8 mouse cellular contexts compared by ENCODE assay signal in the genomic region with DNA sequence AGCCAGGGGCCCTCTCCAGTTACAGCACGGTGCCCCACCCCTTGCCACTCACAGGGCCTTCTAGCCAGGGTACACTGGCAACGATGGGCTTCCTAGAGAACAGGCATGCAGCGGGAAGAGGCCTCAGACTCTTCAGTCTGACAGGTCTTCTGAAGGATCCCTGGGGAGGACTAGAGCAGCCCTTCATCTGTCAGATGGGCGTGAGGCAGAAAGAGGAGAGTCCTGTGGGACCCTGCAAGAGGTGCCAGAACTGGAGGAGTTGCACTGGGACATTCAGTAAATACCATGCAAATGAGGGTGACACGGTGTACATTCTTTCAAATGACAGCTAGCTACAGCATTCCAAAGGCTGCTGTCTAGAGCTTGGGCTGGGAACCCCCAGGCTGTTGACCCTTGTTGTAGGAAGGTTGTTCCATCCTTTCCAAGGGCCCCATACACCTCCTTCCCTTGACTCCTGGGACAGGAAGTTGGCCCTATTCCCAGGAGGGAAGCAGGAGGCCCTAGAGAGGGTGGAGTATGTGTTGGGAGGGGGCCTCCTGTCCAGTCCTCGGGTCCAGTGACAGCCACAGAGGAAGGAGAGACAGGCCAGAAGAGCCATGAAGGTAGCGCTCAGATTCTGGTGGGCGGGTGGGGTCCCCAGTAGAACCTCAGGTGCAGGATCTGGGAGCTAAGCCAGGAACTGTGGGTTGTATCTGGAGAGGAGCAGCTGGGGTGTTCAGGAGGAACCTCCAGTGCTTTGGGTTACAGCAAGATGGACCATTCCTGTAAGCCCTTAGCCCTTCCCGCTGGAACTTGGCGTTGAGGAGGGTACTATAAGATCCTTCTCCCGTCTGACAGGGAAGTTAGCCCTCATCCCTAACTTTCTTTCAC. TPM values are rescaled to one million over a fixed set of nuclear protein-coding genes. Genes with fewer than 3 reads are reported as not detected.
A peak's percentile ranks its signal among the peaks of the same experiment; 100 is the strongest.
DNase-seq lines count a peak whose midpoint lies in the region; ATAC-seq and TF ChIP-seq lines count a peak whose summit lies in the region.

No protein-coding gene starts in this region.

- ATAC-seq in heart, embryonic 11.5 days (replicated peaks; ENCODE audit: insufficient number of reproducible peaks, low FRiP score, low TSS enrichment): no peak; the same call in 1 of the 2 replicates
- no peak for ATAC-seq in kidney, embryonic 14.5 days (ENCODE audit: low FRiP score, low TSS enrichment)

- no peaks in the 10 kb centered on the region for H3K9me3 ChIP-seq in heart, embryonic 11.5 days (replicated peaks; ENCODE audit: control insufficient read depth, low read length)
- no peaks in the 10 kb centered on the region for H3K9me3 ChIP-seq in kidney, embryonic 14.5 days (ENCODE audit: control insufficient read depth, low read length)

- DNase-seq in adrenal gland, adult 8-10 months: peak; percentile 72
- DNase-seq in adrenal gland, postnatal 25 days: no peak
- peak; percentile 65 for DNase-seq in brain, embryonic 14.5 days (ENCODE audit: low read depth)
- peak; percentile 81 for DNase-seq in lung, postnatal 14 days
- no peak for DNase-seq in layer of hippocampus, postnatal 25 days (ENCODE audit: extremely low spot score in 1 of 2, low spot score in 1 of 2)
- no peak for DNase-seq in thymus, postnatal 10 days (ENCODE audit: low spot score in 2 of 2)

- peaks cover 73% of the 10 kb centered on the region for H3K4me1 ChIP-seq in heart, embryonic 11.5 days (ENCODE audit: control insufficient read depth, insufficient read depth, low read length)
- H3K4me1 ChIP-seq in kidney, embryonic 14.5 days (ENCODE audit: control insufficient read depth, insufficient read depth, low read length): peaks cover 74% of the 10 kb centered on the region

- no peak for TF ChIP-seq CTCF in brain, embryonic 14.5 days (IDR thresholded peaks at IDR 0.05; ENCODE audit: borderline replicate concordance, extremely low read depth, insufficient read depth, insufficient read length)

- H3K4me2 ChIP-seq in heart, embryonic 11.5 days: peak overlapping the region; percentile 80
- peak overlapping the region; percentile 83 for H3K4me2 ChIP-seq in kidney, embryonic 14.5 days (replicated peaks; ENCODE audit: low read depth, low read length)

- no peaks in the 10 kb centered on the region; the same call in 1 of the 2 replicates for H3K27me3 ChIP-seq in heart, embryonic 11.5 days (ENCODE audit: control insufficient read depth, insufficient read depth, low read length)
- no peaks in the 10 kb centered on the region for H3K27me3 ChIP-seq in kidney, embryonic 14.5 days (ENCODE audit: control insufficient read depth, insufficient read depth, low read length)

- peak overlapping the region; percentile 81 for H3K9ac ChIP-seq in heart, embryonic 11.5 days (ENCODE audit: low read depth, low read length)
- H3K9ac ChIP-seq in kidney, embryonic 14.5 days (ENCODE audit: low read depth, low read length): peak overlapping the region; percentile 65; the same call in 1 of the 2 replicates

- peaks cover 7% of the 10 kb centered on the region for H3K36me3 ChIP-seq in heart, embryonic 11.5 days (ENCODE audit: control insufficient read depth, insufficient read depth, low read length)
- peaks cover 25% of the 10 kb centered on the region for H3K36me3 ChIP-seq in kidney, embryonic 14.5 days (ENCODE audit: control insufficient read depth, insufficient read depth, low read length)

- H3K4me3 ChIP-seq in heart, embryonic 11.5 days (ENCODE audit: low read depth, low read length): peak overlapping the region; percentile 48
- H3K4me3 ChIP-seq in kidney, embryonic 14.5 days (ENCODE audit: low read length): peak overlapping the region; percentile 53

- H3K27ac ChIP-seq in heart, embryonic 11.5 days (ENCODE audit: low read depth, low read length): peak overlapping the region; percentile 95
- peak overlapping the region; percentile 98 for H3K27ac ChIP-seq in kidney, embryonic 14.5 days (ENCODE audit: low read depth, low read length)

- 22% methylated on average over 11 of the region's 11 CpGs for WGBS in heart, embryonic 11.5 days (ENCODE audit: insufficient replicate concordance)
- 19% methylated on average over 11 of the region's 11 CpGs for WGBS in kidney, embryonic 14.5 days

- TF ChIP-seq POLR2A in brain, embryonic 14.5 days (IDR thresholded peaks at IDR 0.05; ENCODE audit: borderline replicate concordance, extremely low read depth, insufficient read depth, insufficient read length, poor library complexity, severe bottlenecking): no peak

RNA-seq across cellular contexts. Expression of gene Tns2, which starts 1.7 kb away (rescaled TPM):
- total RNA-seq in adrenal gland, adult 8-10 months (2022): 100 to 1,000 TPM in 2 of 4 experiments, 10 to 100 TPM in 2; 77.5 to 129 (median 107) TPM
- 75.2 and 78.7 TPM in 2 replicates for total RNA-seq in adrenal gland, postnatal 25 days (2021)
- 10.2 and 18.8 TPM in 2 replicates for polyA plus RNA-seq in brain, embryonic 14.5 days (2012; rRNA removed)
- polyA plus RNA-seq in heart, embryonic 11.5 days (2014; fragmentation: Nextera tagmentation; extraction: Ambion mirVana): 25.0 and 25.4 TPM in 2 replicates
- polyA plus RNA-seq in kidney, embryonic 14.5 days (2014; fragmentation: Nextera tagmentation; extraction: Ambion mirVana): 39.1 and 46.6 TPM in 2 replicates
- total RNA-seq in layer of hippocampus, postnatal 25 days (2021): 10 to 100 TPM; 13.3 to 15.0 TPM

RNA-seq across cellular contexts. Expression of gene Eif4b, which starts 28.3 kb away (rescaled TPM):
- total RNA-seq in adrenal gland, adult 8-10 months (2022): 100 to 1,000 TPM; 232 to 294 (median 272) TPM
- total RNA-seq in adrenal gland, postnatal 25 days (2021): 244 and 270 TPM in 2 replicates
- 123 and 173 TPM in 2 replicates for polyA plus RNA-seq in brain, embryonic 14.5 days (2012; rRNA removed)
- polyA plus RNA-seq in heart, embryonic 11.5 days (2014; fragmentation: Nextera tagmentation; extraction: Ambion mirVana): 71.6 and 83.5 TPM in 2 replicates
- 85.1 and 139 TPM in 2 replicates for polyA plus RNA-seq in kidney, embryonic 14.5 days (2014; fragmentation: Nextera tagmentation; extraction: Ambion mirVana)
- total RNA-seq in layer of hippocampus, postnatal 25 days (2021): 100 to 1,000 TPM; 182 to 188 TPM

RNA-seq across cellular contexts. Expression of gene Spryd3, which starts 34.1 kb away (rescaled TPM):
- total RNA-seq in adrenal gland, adult 8-10 months (2022): 10 to 100 TPM; 46.6 to 70.4 (median 57.7) TPM
- 29.4 and 40.3 TPM in 2 replicates for total RNA-seq in adrenal gland, postnatal 25 days (2021)
- 63.8 and 64.6 TPM in 2 replicates for polyA plus RNA-seq in brain, embryonic 14.5 days (2012; rRNA removed)
- 11.1 and 14.6 TPM in 2 replicates for polyA plus RNA-seq in heart, embryonic 11.5 days (2014; fragmentation: Nextera tagmentation; extraction: Ambion mirVana)
- 9.0 and 11.1 TPM in 2 replicates for polyA plus RNA-seq in kidney, embryonic 14.5 days (2014; fragmentation: Nextera tagmentation; extraction: Ambion mirVana)
- 100 to 1,000 TPM; 149 to 154 TPM for total RNA-seq in layer of hippocampus, postnatal 25 days (2021)

RNA-seq across cellular contexts. Expression of gene Igfbp6, which starts 42.3 kb away (rescaled TPM):
- total RNA-seq in adrenal gland, adult 8-10 months (2022): 10 to 100 TPM; 37.0 to 63.8 (median 49.2) TPM
- total RNA-seq in adrenal gland, postnatal 25 days (2021): 17.1 and 17.2 TPM in 2 replicates
- 0.57 and 0.83 TPM in 2 replicates for polyA plus RNA-seq in brain, embryonic 14.5 days (2012; rRNA removed)
- 0.70 and 1.1 TPM in 2 replicates for polyA plus RNA-seq in heart, embryonic 11.5 days (2014; fragmentation: Nextera tagmentation; extraction: Ambion mirVana)
- 24.0 and 27.1 TPM in 2 replicates for polyA plus RNA-seq in kidney, embryonic 14.5 days (2014; fragmentation: Nextera tagmentation; extraction: Ambion mirVana)
- total RNA-seq in layer of hippocampus, postnatal 25 days (2021): 10 to 100 TPM in 1 of 2 experiments, 1 to 10 TPM in 1; 8.0 to 11.1 TPM

RNA-seq across cellular contexts. Expression of gene Soat2, which starts 48.4 kb away (rescaled TPM):
- total RNA-seq in adrenal gland, adult 8-10 months (2022): under 1 TPM; 0.15 to 0.43 (median 0.26) TPM
- 0.55 and 1.2 TPM in 2 replicates for total RNA-seq in adrenal gland, postnatal 25 days (2021)
- polyA plus RNA-seq in brain, embryonic 14.5 days (2012; rRNA removed): 0.15 and 0.18 TPM in 2 replicates
- 0.76 and 2.3 TPM in 2 replicates for polyA plus RNA-seq in heart, embryonic 11.5 days (2014; fragmentation: Nextera tagmentation; extraction: Ambion mirVana)
- 0.11 and 0.28 TPM in 2 replicates for polyA plus RNA-seq in kidney, embryonic 14.5 days (2014; fragmentation: Nextera tagmentation; extraction: Ambion mirVana)
- not detected for total RNA-seq in layer of hippocampus, postnatal 25 days (2021)

Comparison
In these comparisons a context has a peak if more than half of its experiments do, and no peak if none do; other contexts are left out.
1. DNase-seq: peak in adrenal gland, adult 8-10 months (single experiment), brain, embryonic 14.5 days (single experiment) and lung, postnatal 14 days (single experiment); none in adrenal gland, postnatal 25 days (single experiment), layer of hippocampus, postnatal 25 days (0 of 2) and thymus, postnatal 10 days (0 of 2).